Mouse (Mus musculus) activated CD4-positive, CD25-positive, alpha-beta regulatory T cell, adult 9 weeks (primary cell): Measurements from ENCODE around the gene Sprr2h. TPM values are rescaled to one million over a fixed set of nuclear protein-coding genes. Genes with fewer than 3 reads are reported as not detected.

Experiments used
- polyA plus RNA-seq: library from polyadenylated mRNA; unstranded; fragments of 100-300 nt; shearing (Covaris generic); gene quantifications from one replicate; pipeline ENCODE4 v1.2.1, GENCODE M21; 2017

Sprr2h gene
- not detected for polyA plus RNA-seq

DNA sequence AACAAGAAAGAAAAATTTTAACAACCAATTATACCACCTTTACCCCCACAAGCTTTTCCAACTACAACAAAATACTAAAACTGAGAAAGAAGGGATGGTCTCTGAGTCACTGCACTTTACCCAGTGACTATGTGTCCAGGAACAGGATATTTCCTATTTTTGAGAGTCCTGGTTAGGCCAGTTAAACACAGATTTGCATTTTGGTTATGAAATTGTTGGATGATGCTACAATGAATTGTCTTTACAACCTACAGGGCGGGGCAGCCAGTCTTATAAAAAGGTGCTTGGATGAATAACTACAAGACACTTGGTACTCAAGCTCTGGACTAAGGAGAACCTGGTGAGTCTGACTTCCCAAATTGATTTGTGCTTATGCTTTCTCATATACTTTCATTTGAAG is at the start of gene Sprr2h:
Gene Sprr2h, plus strand, starts transcription at position 301 of the 400 bp plus-strand sequence.

GRCm38 (mm10) chr3:92338840-92339239 is 46.6 kb upstream of the Sprr2h start, which contains the start of gene Sprr2d:
Gene Sprr2d, plus strand, starts transcription at chr3:92339140.

DNA sequence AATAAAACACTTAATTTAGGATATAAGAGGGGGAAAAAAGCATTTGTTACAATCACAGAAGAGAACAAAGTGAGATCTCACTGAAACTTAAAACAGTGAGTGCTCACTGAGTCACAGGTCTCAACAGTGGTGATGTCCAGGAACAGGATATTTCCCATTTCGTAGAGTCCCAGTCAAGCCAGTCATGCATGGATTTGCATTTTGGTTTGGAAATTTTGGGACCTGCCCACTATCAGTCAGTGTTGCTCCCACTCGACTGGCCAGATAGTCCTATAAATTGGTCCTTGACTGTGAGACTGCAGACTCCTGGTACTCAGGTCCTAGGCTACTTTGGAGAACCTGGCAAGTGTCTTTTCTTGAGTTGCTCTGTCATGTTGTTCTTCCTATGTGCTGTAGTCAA is 33.6 kb upstream of the Sprr2h start, which contains the start of gene Sprr2e:
Gene Sprr2e, plus strand, starts transcription at position 301 of the 400 bp plus-strand sequence.

DNA sequence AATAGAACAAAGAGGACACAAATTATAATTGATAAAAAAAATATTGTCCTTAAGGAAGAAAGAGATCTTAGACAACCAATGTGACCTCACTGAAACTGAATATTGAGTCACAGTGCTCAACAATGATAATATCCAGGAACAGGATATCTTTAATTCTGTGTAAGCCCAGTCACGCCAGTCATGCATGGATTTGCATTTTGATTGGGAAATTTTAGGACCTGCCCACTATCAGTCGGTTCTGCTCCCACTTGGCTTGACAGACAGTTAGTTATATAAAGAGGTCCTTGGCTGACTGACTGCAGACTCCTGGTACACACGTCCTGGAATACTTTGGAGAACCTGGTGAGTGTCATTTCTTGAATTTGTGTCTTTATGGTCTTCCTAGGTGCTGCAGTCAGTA is 20.6 kb upstream of the Sprr2h start, which contains the start of gene Sprr2f:
Gene Sprr2f, plus strand, starts transcription at position 301 of the 400 bp plus-strand sequence.

GRCm38 (mm10) chr3:92407691-92408090 is 22.2 kb downstream of the Sprr2h start, which contains the start of gene Sprr2i:
Gene Sprr2i, plus strand, starts transcription at chr3:92407991.

DNA sequence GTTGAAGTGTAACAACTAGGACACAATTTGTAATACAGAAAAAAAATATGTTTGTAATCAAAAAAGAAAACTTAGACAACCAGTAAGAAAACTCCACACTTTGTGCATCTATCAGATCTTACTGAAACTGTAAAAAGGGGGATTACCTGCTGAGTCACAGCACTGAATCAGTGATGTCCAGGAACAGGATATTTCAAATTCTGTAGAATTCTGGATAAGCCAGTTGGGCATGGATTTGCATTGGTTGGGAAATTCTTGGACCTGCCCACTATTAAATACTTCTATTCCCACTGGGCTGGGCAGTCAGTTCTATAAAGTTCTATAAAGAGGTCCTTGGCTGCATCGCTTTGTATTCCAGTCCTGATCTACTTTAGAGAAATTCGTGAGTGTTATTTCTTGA is 32.3 kb downstream of the Sprr2h start, which contains the start of gene Sprr2j-ps:
Gene Sprr2j-ps, plus strand, starts transcription at position 301 of the 400 bp plus-strand sequence.

DNA sequence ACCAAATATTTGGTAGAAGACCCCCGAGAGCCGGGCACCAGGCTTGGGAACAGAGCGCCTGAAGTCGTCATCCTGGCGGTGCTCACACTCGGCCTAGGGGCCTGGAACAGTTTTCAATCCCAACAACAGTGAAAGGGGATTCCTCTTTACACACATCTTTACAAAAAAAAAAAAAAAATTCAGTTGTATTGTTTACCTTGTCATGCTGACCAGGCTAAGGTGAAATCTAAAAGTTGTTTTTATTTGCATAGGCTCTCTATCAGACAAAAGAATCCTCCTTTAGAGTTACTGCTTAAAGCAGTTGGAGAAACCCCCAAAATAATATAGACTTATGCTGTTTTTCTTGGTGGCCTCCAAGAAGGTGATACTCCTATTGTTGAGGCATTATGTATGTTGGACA is 43.8 kb downstream of the Sprr2h start, which contains the start of gene Gm9774:
Gene Gm9774, minus strand, starts transcription at position 101 of the 400 bp plus-strand sequence.

DNA sequence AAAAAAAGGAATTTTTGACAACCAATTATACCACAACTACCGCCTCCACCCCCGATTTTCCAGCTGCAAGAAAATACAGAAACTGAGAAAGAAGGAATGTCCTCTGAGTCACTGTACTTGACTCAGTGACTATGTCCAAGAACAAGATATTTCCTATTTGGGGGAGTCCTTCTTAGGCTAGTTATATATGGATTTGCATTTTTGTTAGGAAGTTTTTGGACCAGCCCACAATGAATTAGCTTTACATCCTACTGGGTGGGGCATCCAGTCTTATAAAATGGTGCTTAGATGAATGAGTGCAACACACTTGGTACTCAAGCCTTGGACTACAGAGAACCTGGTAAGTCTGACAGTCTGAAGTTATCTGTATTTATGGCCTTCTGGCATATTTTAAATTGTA is 46.8 kb downstream of the Sprr2h start, which contains the start of gene Sprr2k:
Gene Sprr2k, plus strand, starts transcription at position 301 of the 400 bp plus-strand sequence.

Other genes with a start within 250 kb of the Sprr2h start
- not detected for gene Lelp1, start 242.9 kb upstream of the Sprr2h start, polyA plus RNA-seq
- gene Sprr2a1, start 169.9 kb upstream of the Sprr2h start, polyA plus RNA-seq: not detected
- not detected for gene Sprr2a2, start 169.8 kb upstream of the Sprr2h start, polyA plus RNA-seq
- gene Sprr2a3, start 100.3 kb upstream of the Sprr2h start, polyA plus RNA-seq: not detected
- not detected for gene Sprr2b, start 69.1 kb upstream of the Sprr2h start, polyA plus RNA-seq
- gene Sprr2d, start 46.5 kb upstream of the Sprr2h start, polyA plus RNA-seq: not detected
- gene Sprr2e, start 33.5 kb upstream of the Sprr2h start, polyA plus RNA-seq: not detected
- gene Sprr2f, start 20.5 kb upstream of the Sprr2h start, polyA plus RNA-seq: not detected
- not detected for gene Sprr2i, start 22.3 kb downstream of the Sprr2h start, polyA plus RNA-seq
- not detected for gene Sprr2j-ps, start 32.4 kb downstream of the Sprr2h start, polyA plus RNA-seq
- 17.2 TPM for gene Gm9774, start 43.7 kb downstream of the Sprr2h start, polyA plus RNA-seq
- not detected for gene Sprr2k, start 46.9 kb downstream of the Sprr2h start, polyA plus RNA-seq
- not detected for gene Sprr1b, start 53.1 kb downstream of the Sprr2h start, polyA plus RNA-seq
- not detected for gene Sprr3, start 73.0 kb downstream of the Sprr2h start, polyA plus RNA-seq
- not detected for gene Sprr1a, start 100.2 kb downstream of the Sprr2h start, polyA plus RNA-seq
- gene Sprr4, start 114.8 kb downstream of the Sprr2h start, polyA plus RNA-seq: not detected
- gene 2310046K23Rik, start 148.8 kb downstream of the Sprr2h start, polyA plus RNA-seq: not detected
- not detected for gene Ivl, start 188.1 kb downstream of the Sprr2h start, polyA plus RNA-seq
- gene Smcp, start 203.3 kb downstream of the Sprr2h start, polyA plus RNA-seq: not detected
- not detected for gene 2210017I01Rik, start 221.8 kb downstream of the Sprr2h start, polyA plus RNA-seq
- gene Lce6a, start 236.0 kb downstream of the Sprr2h start, polyA plus RNA-seq: not detected